Mouse (Mus musculus) mesoderm, embryonic 11.5 days (tissue): ENCODE measurements around the gene Mrpl22.
"Not testable (repeated sequence)": the region's sequence is repeated elsewhere in the genome, so short reads cannot be mapped to it uniquely, and the experiment has no call there.

Source experiments
- DNase-seq: peaks from one replicate; pipeline ENCODE4 v3.0.0-alpha.2; 2012; ENCODE audit warnings: low read depth, low spot score

The Mrpl22 gene

GRCm38 (mm10) chr11:58225655-58226054 is 54.2 kb downstream of the Mrpl22 start:
- peak; percentile 85 for DNase-seq

GRCm38 (mm10) chr11:58226425-58226824 is 55.0 kb downstream of the Mrpl22 start:
- DNase-seq = no peak

- DNase-seq = not testable (repeated sequence)
Measured at GRCm38 (mm10) chr11:58228021-58228420, 56.6 kb downstream of the Mrpl22 start.
